Mouse (Mus musculus) layer of hippocampus, adult 9-10 months (tissue): ENCODE measurements around the gene Ggta1.
"Not testable (repeated sequence)": the region's sequence is repeated elsewhere in the genome, so short reads cannot be mapped to it uniquely, and the experiment has no call there.

Experiments
- DNase-seq: peaks from one replicate; pipeline ENCODE4 v3.0.0; 2022; ENCODE audit warnings: low spot score

The Ggta1 gene

GRCm38 (mm10) chr2:35460378-35460880, 2.6 kb downstream of the Ggta1 start:
- DNase-seq = no peak

- no peak for DNase-seq
Observed at GRCm38 (mm10) chr2:35459316-35459715, 3.7 kb downstream of the Ggta1 start.

GRCm38 (mm10) chr2:35458421-35458820, 4.6 kb downstream of the Ggta1 start:
- no peak for DNase-seq

- no peak for DNase-seq
Observed at GRCm38 (mm10) chr2:35453736-35454135, 9.3 kb downstream of the Ggta1 start.

- DNase-seq = not testable (repeated sequence)
Observed at GRCm38 (mm10) chr2:35452695-35453094, 10.3 kb downstream of the Ggta1 start.

GRCm38 (mm10) chr2:35451484-35452050, 11.5 kb downstream of the Ggta1 start:
- DNase-seq = no peak

GRCm38 (mm10) chr2:35450856-35451255, 12.2 kb downstream of the Ggta1 start:
- DNase-seq = no peak

GRCm38 (mm10) chr2:35449687-35450622, 13.1 kb downstream of the Ggta1 start:
- DNase-seq = no peak

GRCm38 (mm10) chr2:35448914-35449670, 13.9 kb downstream of the Ggta1 start:
- DNase-seq = no peak

GRCm38 (mm10) chr2:35448215-35448913, 14.7 kb downstream of the Ggta1 start:
- DNase-seq = no peak

- no peak for DNase-seq
Observed at GRCm38 (mm10) chr2:35447453-35447852, 15.6 kb downstream of the Ggta1 start.

- no peak for DNase-seq
Observed at GRCm38 (mm10) chr2:35446798-35447197, 16.2 kb downstream of the Ggta1 start.

GRCm38 (mm10) chr2:35446300-35446699, 16.7 kb downstream of the Ggta1 start:
- DNase-seq = no peak

- no peak for DNase-seq
Observed at GRCm38 (mm10) chr2:35445610-35446009, 17.4 kb downstream of the Ggta1 start.

GRCm38 (mm10) chr2:35444764-35445262, 18.2 kb downstream of the Ggta1 start:
- DNase-seq = no peak

- DNase-seq = no peak
Observed at GRCm38 (mm10) chr2:35443981-35444763, 18.9 kb downstream of the Ggta1 start.

- no peak for DNase-seq
Observed at GRCm38 (mm10) chr2:35443325-35443724, 19.7 kb downstream of the Ggta1 start.

GRCm38 (mm10) chr2:35442079-35442478, 21.0 kb downstream of the Ggta1 start:
- DNase-seq = no peak

GRCm38 (mm10) chr2:35441419-35441818, 21.6 kb downstream of the Ggta1 start:
- no peak for DNase-seq

- no peak for DNase-seq
Observed at GRCm38 (mm10) chr2:35440480-35440879, 22.6 kb downstream of the Ggta1 start.

GRCm38 (mm10) chr2:35437796-35438195, 25.2 kb downstream of the Ggta1 start:
- no peak for DNase-seq
